13 mouse cellular contexts compared by ENCODE assay signal in the genomic region with DNA sequence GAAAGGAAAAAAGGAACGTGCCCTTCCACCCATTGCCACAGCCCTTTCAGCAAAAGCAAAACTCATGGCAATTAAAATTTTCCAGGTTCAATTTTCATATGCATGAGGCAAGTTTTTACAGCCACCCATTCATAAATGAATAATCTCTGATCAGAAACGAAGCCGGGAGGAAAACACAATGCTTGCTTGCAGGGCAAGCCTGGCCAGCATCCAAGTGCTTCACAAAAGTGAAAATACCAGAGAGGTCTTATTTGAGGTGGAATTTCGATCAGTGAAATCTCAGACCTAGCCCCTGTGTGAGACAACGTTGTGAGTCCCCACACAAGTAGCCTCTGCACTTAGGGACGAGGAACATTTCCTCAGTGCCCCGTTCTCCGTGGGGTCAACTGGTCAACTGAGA. TPM values are rescaled to one million over a fixed set of nuclear protein-coding genes. Genes with fewer than 3 reads are reported as not detected.
A peak's percentile ranks its signal among the peaks of the same experiment; 100 is the strongest.
DNase-seq lines count a peak whose midpoint lies in the region; ATAC-seq and TF ChIP-seq lines count a peak whose summit lies in the region.
"Had no signal": no experiment of that assay in that cellular context is flagged by ENCODE, and none has a peak within 500 bp of the region (broad histone marks: within the 10 kb centered on the region; RNA-seq: fewer than 3 reads in every experiment).

No protein-coding gene starts in this region.

- 0 out of 2 replicates have a peak, but pooled peaks cover 10% of the 10 kb centered on the region for H3K4me1 ChIP-seq in kidney, embryonic 14.5 days (ENCODE audit: control insufficient read depth, insufficient read depth, low read length)
- H3K4me1 ChIP-seq in lung, postnatal 0 days (ENCODE audit: insufficient read depth, low read depth, low read length), result peaks cover 6% of the 10 kb centered on the region
- 0 out of 2 replicates have a peak, but pooled peaks cover 2% of the 10 kb centered on the region for H3K4me1 ChIP-seq in limb, embryonic 10.5 days
- H3K4me1 ChIP-seq in hindbrain, embryonic 12.5 days, result 0 out of 2 replicates have a peak, but pooled peaks cover 2% of the 10 kb centered on the region

- H3K27me3 ChIP-seq in kidney, embryonic 14.5 days (ENCODE audit: control insufficient read depth, insufficient read depth, low read length), result no peaks in the 10 kb centered on the region
- H3K27me3 ChIP-seq in lung, postnatal 0 days (replicated peaks; ENCODE audit: insufficient read depth, low read length), result no peaks in the 10 kb centered on the region
- H3K27me3 ChIP-seq in limb, embryonic 10.5 days (ENCODE audit: low read depth, poor library complexity, severe bottlenecking), result no peaks in the 10 kb centered on the region
- H3K27me3 ChIP-seq in hindbrain, embryonic 12.5 days, result no peaks in the 10 kb centered on the region
- H3K27me3 ChIP-seq: limb, embryonic 15.5 days had no signal

- H3K27ac ChIP-seq in kidney, embryonic 14.5 days (ENCODE audit: low read depth, low read length), result peak overlapping the region; percentile 74; the same call in 1 of the 2 replicates
- H3K27ac ChIP-seq in lung, postnatal 0 days (ENCODE audit: low read length), result no peak overlapping the region; the same call in 1 of the 2 replicates
- no peak overlapping the region for H3K27ac ChIP-seq in limb, embryonic 10.5 days
- H3K27ac ChIP-seq in hindbrain, embryonic 12.5 days, result no peak overlapping the region
- H3K27ac ChIP-seq: limb, embryonic 15.5 days had no signal

- H3K9ac ChIP-seq in kidney, embryonic 14.5 days (ENCODE audit: low read depth, low read length), result no peak overlapping the region
- H3K9ac ChIP-seq in lung, postnatal 0 days (replicated peaks; ENCODE audit: low read depth), result no peak overlapping the region
- H3K9ac ChIP-seq in hindbrain, embryonic 12.5 days, result no peak overlapping the region
- H3K9ac ChIP-seq: limb, embryonic 15.5 days had no signal

- no peak overlapping the region for H3K4me2 ChIP-seq in kidney, embryonic 14.5 days (replicated peaks; ENCODE audit: low read depth, low read length)
- 0 out of 2 replicates have a peak overlapping the region, but pooled peaks have one; percentile 8 for H3K4me2 ChIP-seq in lung, postnatal 0 days (replicated peaks; ENCODE audit: low read depth, low read length)
- H3K4me2 ChIP-seq in hindbrain, embryonic 12.5 days (replicated peaks), result no peak overlapping the region
- H3K4me2 ChIP-seq: limb, embryonic 15.5 days had no signal

- no peaks in the 10 kb centered on the region for H3K36me3 ChIP-seq in kidney, embryonic 14.5 days (ENCODE audit: control insufficient read depth, insufficient read depth, low read length)
- H3K36me3 ChIP-seq in lung, postnatal 0 days (ENCODE audit: insufficient read depth, low read length), result no peaks in the 10 kb centered on the region
- H3K36me3 ChIP-seq in limb, embryonic 10.5 days, result no peaks in the 10 kb centered on the region
- no peaks in the 10 kb centered on the region for H3K36me3 ChIP-seq in hindbrain, embryonic 12.5 days
- H3K36me3 ChIP-seq: limb, embryonic 15.5 days had no signal

- DNase-seq in urinary bladder, postnatal 14 days (ENCODE audit: low spot score), result peak; percentile 65
- DNase-seq in urinary bladder, postnatal 4 days (ENCODE audit: low spot score in 2 of 2), result no peak
- peak; percentile 33 for DNase-seq in lung, postnatal 0 days (ENCODE audit: low spot score)
- DNase-seq in limb, embryonic 10.5 days (ENCODE audit: low spot score), result no peak
- DNase-seq: adrenal gland, postnatal 14 days; thymus, postnatal 36 days had no signal

- H3K4me3 ChIP-seq in kidney, embryonic 14.5 days (ENCODE audit: low read length), result no peak overlapping the region
- no peak overlapping the region for H3K4me3 ChIP-seq in lung, postnatal 0 days (ENCODE audit: low read depth, low read length)
- no peak overlapping the region for H3K4me3 ChIP-seq in limb, embryonic 10.5 days
- H3K4me3 ChIP-seq in hindbrain, embryonic 12.5 days, result no peak overlapping the region
- H3K4me3 ChIP-seq: limb, embryonic 15.5 days had no signal

- H3K9me3 ChIP-seq in kidney, embryonic 14.5 days (ENCODE audit: control insufficient read depth, low read length), result no peaks in the 10 kb centered on the region
- H3K9me3 ChIP-seq in lung, postnatal 0 days (ENCODE audit: low read length), result no peaks in the 10 kb centered on the region
- H3K9me3 ChIP-seq in limb, embryonic 10.5 days (replicated peaks), result no peaks in the 10 kb centered on the region
- no peaks in the 10 kb centered on the region for H3K9me3 ChIP-seq in hindbrain, embryonic 12.5 days (replicated peaks)
- H3K9me3 ChIP-seq: limb, embryonic 15.5 days had no signal

- WGBS in kidney, embryonic 14.5 days, result 69% methylated on average over 8 of the region's 8 CpGs
- WGBS in lung, postnatal 0 days, result 38% methylated on average over 8 of the region's 8 CpGs
- WGBS in limb, embryonic 10.5 days, result 89% methylated on average over 8 of the region's 8 CpGs
- WGBS in hindbrain, embryonic 12.5 days, result 81% methylated on average over 8 of the region's 8 CpGs

- no peak for TF ChIP-seq CTCF in lung, postnatal 0 days (IDR thresholded peaks at IDR 0.05)

- ATAC-seq in kidney, embryonic 14.5 days (ENCODE audit: low FRiP score, low TSS enrichment), result no peak
- ATAC-seq in lung, postnatal 0 days, result no peak
- no peak for ATAC-seq in granulocyte monocyte progenitor cell, adult 5-6 weeks (replicated peaks; ENCODE audit: poor library complexity, severe bottlenecking)
- ATAC-seq in hindbrain, embryonic 12.5 days (ENCODE audit: low FRiP score), result no peak

- no peak for TF ChIP-seq EP300 in lung, postnatal 0 days (IDR thresholded peaks at IDR 0.05)

RNA-seq across cellular contexts. Expression of a gene that starts 19.3 kb away (rescaled TPM):
- polyA plus RNA-seq in kidney, embryonic 14.5 days (2014; fragmentation: Nextera tagmentation; extraction: Ambion mirVana), result 19.1 and 29.6 TPM in 2 replicates
- 4.9 and 5.9 TPM in 2 replicates for polyA plus RNA-seq in lung, postnatal 0 days (2015; fragmentation: Nextera tagmentation; extraction: Ambion mirVana)
- not detected in 2 replicates for total RNA-seq in granulocyte monocyte progenitor cell, adult 5-6 weeks (2014; fragmentation: Nextera tagmentation)
- total RNA-seq in granulocyte monocyte progenitor cell, adult 5-6 weeks (2017), result not detected in 2 replicates
- 0.06 TPM in 1 of 2 replicates, not detected in the other for polyA plus RNA-seq in limb, embryonic 10.5 days (2016; fragmentation: Nextera tagmentation; extraction: Ambion mirVana)
- 0.23 TPM in 1 of 2 replicates, not detected in the other for polyA plus RNA-seq in hindbrain, embryonic 12.5 days (2016; fragmentation: Nextera tagmentation; extraction: Ambion mirVana)
- total RNA-seq: common myeloid progenitor, adult 5-6 weeks; megakaryocyte progenitor cell, adult 5-6 weeks had no signal
- polyA plus RNA-seq: heart, postnatal 0 days had no signal

Comparison
In these comparisons a context has a peak if more than half of its experiments do, and no peak if none do; other contexts are left out.
1. DNase-seq: peak in urinary bladder, postnatal 14 days (single experiment) and lung, postnatal 0 days (single experiment); none in urinary bladder, postnatal 4 days (0 of 2) and limb, embryonic 10.5 days (single experiment).